Mouse (Mus musculus): ENCODE data around the gene Tmem198. TPM values are rescaled to one million over a fixed set of nuclear protein-coding genes. Genes with fewer than 3 reads are reported as not detected.

Tmem198 gene
- polyA plus RNA-seq, 1 experiment from 2014 or later, result not detected

GRCm38 (mm10) chr1:75479635-75479989, 280 bp downstream of the Tmem198 start:
- Histone ChIP-seq H3K4me3 (ENCODE audit: low read depth, low read length) (peak overlapping the region; percentile 66), H3K9ac (replicated peaks) (no peak overlapping the region), H3K36me3 (replicated peaks; ENCODE audit: insufficient read depth, low read length) (0 out of 2 replicates have a peak, but pooled peaks cover 4% of the 10 kb centered on the region), H3K27me3 (ENCODE audit: insufficient read depth, low read length) (peaks cover 65% of the 10 kb centered on the region), H3K4me2 (ENCODE audit: low read depth, low read length) (peak overlapping the region; percentile 96), H3K9me3 (ENCODE audit: low read length) (no peaks in the 10 kb centered on the region), H3K27ac (ENCODE audit: low read depth) (no peak overlapping the region), H3K4me1 (ENCODE audit: insufficient read depth) (peaks cover 22% of the 10 kb centered on the region)
- WGBS (ENCODE audit: insufficient replicate concordance), result 2% methylated on average over 21 of the region's 24 CpGs
- DNase-seq, result no peak
- TF ChIP-seq CTCF (IDR thresholded peaks at IDR 0.05; ENCODE audit: low read depth) (0 out of 2 replicates have a peak, but pooled peaks have one; percentile 3), EP300 (IDR thresholded peaks at IDR 0.05; ENCODE audit: low read depth) (no peak)
- ATAC-seq, result peak; percentile 7

- peak overlapping the region; percentile 96 for H3K4me2 ChIP-seq (ENCODE audit: low read depth, low read length)
- H3K4me3 ChIP-seq (ENCODE audit: low read depth, low read length), result no peak overlapping the region; the same call in 1 of the 2 replicates
- no peak for TF ChIP-seq CTCF (IDR thresholded peaks at IDR 0.05; ENCODE audit: low read depth)
- no peak for TF ChIP-seq EP300 (IDR thresholded peaks at IDR 0.05; ENCODE audit: low read depth)
- ATAC-seq, result no peak
- 22% methylated on average over 13 of the region's 13 CpGs for WGBS (ENCODE audit: insufficient replicate concordance)
- H3K27ac ChIP-seq (ENCODE audit: low read depth), result no peak overlapping the region
- DNase-seq, result peak; percentile 13
- H3K27me3 ChIP-seq (ENCODE audit: insufficient read depth, low read length), result peaks cover 67% of the 10 kb centered on the region
- no peaks in the 10 kb centered on the region for H3K9me3 ChIP-seq (ENCODE audit: low read length)
- H3K36me3 ChIP-seq (replicated peaks; ENCODE audit: insufficient read depth, low read length), result 0 out of 2 replicates have a peak, but pooled peaks cover 3% of the 10 kb centered on the region
- no peak overlapping the region for H3K9ac ChIP-seq (replicated peaks)
- peaks cover 22% of the 10 kb centered on the region for H3K4me1 ChIP-seq (ENCODE audit: insufficient read depth)
Measured at GRCm38 (mm10) chr1:75480036-75480435, 704 bp downstream of the Tmem198 start.

- DNase-seq (no peak), ATAC-seq (no peak)
- no peak overlapping the region for H3K4me2 ChIP-seq (ENCODE audit: low read depth, low read length)
- 73% methylated on average over 7 of the region's 7 CpGs for WGBS (ENCODE audit: insufficient replicate concordance)
- H3K4me1 ChIP-seq (ENCODE audit: insufficient read depth), result peaks cover 22% of the 10 kb centered on the region
- H3K27ac ChIP-seq (ENCODE audit: low read depth), result no peak overlapping the region
- H3K4me3 ChIP-seq (ENCODE audit: low read depth, low read length), result no peak overlapping the region
- TF ChIP-seq CTCF (IDR thresholded peaks at IDR 0.05; ENCODE audit: low read depth) (no peak), EP300 (IDR thresholded peaks at IDR 0.05; ENCODE audit: low read depth) (no peak)
- H3K36me3 ChIP-seq (replicated peaks; ENCODE audit: insufficient read depth, low read length), result no peaks in the 10 kb centered on the region
- no peak overlapping the region for H3K9ac ChIP-seq (replicated peaks)
- no peaks in the 10 kb centered on the region for H3K9me3 ChIP-seq (ENCODE audit: low read length)
- H3K27me3 ChIP-seq (ENCODE audit: insufficient read depth, low read length), result peaks cover 74% of the 10 kb centered on the region
Measured at GRCm38 (mm10) chr1:75480735-75481134, 1.4 kb downstream of the Tmem198 start.

GRCm38 (mm10) chr1:75486561-75486960, 7.2 kb downstream of the Tmem198 start:
- TF ChIP-seq CTCF (IDR thresholded peaks at IDR 0.05; ENCODE audit: low read depth) (no peak), EP300 (IDR thresholded peaks at IDR 0.05; ENCODE audit: low read depth) (no peak)

GRCm38 (mm10) chr1:75487040-75487404, 7.7 kb downstream of the Tmem198 start:
- no peak for DNase-seq

More at GRCm38 (mm10) chr1:75486561-75486960, 7.2 kb downstream of the Tmem198 start:
- 8% methylated on average over 24 of the region's 24 CpGs for WGBS (ENCODE audit: insufficient replicate concordance)
- Histone ChIP-seq H3K4me1 (ENCODE audit: insufficient read depth) (no peaks in the 10 kb centered on the region), H3K9me3 (ENCODE audit: low read length) (no peaks in the 10 kb centered on the region), H3K4me3 (ENCODE audit: low read depth, low read length) (no peak overlapping the region), H3K36me3 (replicated peaks; ENCODE audit: insufficient read depth, low read length) (no peaks in the 10 kb centered on the region), H3K9ac (replicated peaks) (no peak overlapping the region), H3K4me2 (ENCODE audit: low read depth, low read length) (no peak overlapping the region), H3K27me3 (ENCODE audit: insufficient read depth, low read length) (peaks cover 73% of the 10 kb centered on the region), H3K27ac (ENCODE audit: low read depth) (no peak overlapping the region)
- DNase-seq (no peak), ATAC-seq (no peak)

GRCm38 (mm10) chr1:75487405-75488161, 8.3 kb downstream of the Tmem198 start:
- WGBS (ENCODE audit: insufficient replicate concordance), result 8% methylated on average over 62 of the region's 62 CpGs
- Histone ChIP-seq H3K9ac (replicated peaks) (no peak overlapping the region), H3K4me2 (ENCODE audit: low read depth, low read length) (peak overlapping the region; percentile 70), H3K9me3 (ENCODE audit: low read length) (no peaks in the 10 kb centered on the region), H3K36me3 (replicated peaks; ENCODE audit: insufficient read depth, low read length) (no peaks in the 10 kb centered on the region), H3K4me1 (ENCODE audit: insufficient read depth) (no peaks in the 10 kb centered on the region), H3K27me3 (ENCODE audit: insufficient read depth, low read length) (peaks cover 63% of the 10 kb centered on the region), H3K27ac (ENCODE audit: low read depth) (no peak overlapping the region), H3K4me3 (ENCODE audit: low read depth, low read length) (peak overlapping the region; percentile 41)
- ATAC-seq, result peak; percentile 77
- TF ChIP-seq CTCF (IDR thresholded peaks at IDR 0.05; ENCODE audit: low read depth), result no peak
- no peak for TF ChIP-seq EP300 (IDR thresholded peaks at IDR 0.05; ENCODE audit: low read depth)
- peak; percentile 66 for DNase-seq

More at GRCm38 (mm10) chr1:75487040-75487404, 7.7 kb downstream of the Tmem198 start:
- Histone ChIP-seq H3K36me3 (replicated peaks; ENCODE audit: insufficient read depth, low read length) (no peaks in the 10 kb centered on the region), H3K27ac (ENCODE audit: low read depth) (no peak overlapping the region), H3K4me1 (ENCODE audit: insufficient read depth) (no peaks in the 10 kb centered on the region), H3K4me3 (ENCODE audit: low read depth, low read length) (peak overlapping the region; percentile 41), H3K27me3 (ENCODE audit: insufficient read depth, low read length) (peaks cover 69% of the 10 kb centered on the region), H3K9ac (replicated peaks) (no peak overlapping the region), H3K9me3 (ENCODE audit: low read length) (no peaks in the 10 kb centered on the region), H3K4me2 (ENCODE audit: low read depth, low read length) (peak overlapping the region; percentile 70)
- ATAC-seq, result no peak
- WGBS (ENCODE audit: insufficient replicate concordance), result 10% methylated on average over 13 of the region's 13 CpGs
- TF ChIP-seq CTCF (IDR thresholded peaks at IDR 0.05; ENCODE audit: low read depth), result no peak
- TF ChIP-seq EP300 (IDR thresholded peaks at IDR 0.05; ENCODE audit: low read depth), result no peak
